Mouse (Mus musculus) kidney, postnatal 0 days (tissue): ENCODE measurements around the gene Nrp1. TPM values are rescaled to one million over a fixed set of nuclear protein-coding genes. Genes with fewer than 3 reads are reported as not detected.

Source experiments
- ATAC-seq: fragments of 200-750 bp; cut with Nextera tagmentation; replicated peaks from 2 replicates; pipeline ENCODE4 v1.8.0; 2017; ENCODE audit warnings: low read depth, moderate number of reproducible peaks, moderate TSS enrichment, moderate library complexity; ENCODE audit not compliant: low FRiP score
- DNase-seq: peaks from one replicate; pipeline ENCODE4 v3.0.0-alpha.2; 2016; ENCODE audit warnings: low spot score
- H3K27ac ChIP-seq: fragments of 300-500 bp; sonication (generic); 2 replicates; pipeline ENCODE4 v1.5.1; 2014; ENCODE audit warnings: mild to moderate bottlenecking
- H3K27me3 ChIP-seq: fragments of 300-500 bp; sonication (generic); 2 replicates; pipeline ENCODE4 v1.6.1; 2014; ENCODE audit warnings: low read length, mixed read lengths; ENCODE audit not compliant: insufficient read depth
- H3K36me3 ChIP-seq: fragments of 300-500 bp; sonication (generic); 2 replicates; pipeline ENCODE4 v1.6.1; 2014; ENCODE audit warnings: low read length, mixed read lengths; ENCODE audit not compliant: insufficient read depth
- H3K4me1 ChIP-seq: fragments of 300-500 bp; sonication (generic); replicated peaks from 2 replicates; pipeline ENCODE4 v1.6.1; 2014; ENCODE audit warnings: antibody characterized with exemption, low read length, mixed read lengths; ENCODE audit not compliant: insufficient read depth
- H3K4me2 ChIP-seq: fragments of 300-500 bp; sonication (generic); 2 replicates; pipeline ENCODE4 v1.6.1; 2014; ENCODE audit warnings: mild to moderate bottlenecking, low read length, moderate library complexity, mixed read lengths
- H3K4me3 ChIP-seq: fragments of 300-500 bp; sonication (generic); replicated peaks from 2 replicates; pipeline ENCODE4 v1.5.1; 2014; ENCODE audit warnings: low read depth, low read length
- H3K9ac ChIP-seq: fragments of 300-500 bp; sonication (generic); 2 replicates; pipeline ENCODE4 v1.6.1; 2014; ENCODE audit warnings: low read depth, low read length
- H3K9me3 ChIP-seq: fragments of 300-500 bp; sonication (generic); replicated peaks from 2 replicates; pipeline ENCODE4 v1.6.1; 2016; ENCODE audit warnings: low read length, inconsistent platforms, mixed read lengths
- CTCF ChIP-seq: IDR thresholded peaks from 2 replicates; pipeline ENCODE4 v1.5.1; 2016; ENCODE audit warnings: antibody characterized with exemption, low read depth, mild to moderate bottlenecking, moderate library complexity
- WGBS: fragments of 180-500 bp; shearing (Covaris S2); extraction: QIAGEN DNeasy Blood & Tissue Kit; methylation state at CpG from one replicate; pipeline ENCODE4 v1.1.7; 2014; 5-methylcytosine and 5-hydroxymethylcytosine counted together
- polyA plus RNA-seq: library from polyadenylated mRNA; unstranded; fragments of >200 nt; fragmentation: Nextera tagmentation; extraction: Ambion mirVana; gene quantifications from 2 replicates; pipeline ENCODE4 v1.2.1, GENCODE M21; 2015

Nrp1 gene
- polyA plus RNA-seq, 1 experiment from 2014 or later = 98.4 TPM

GRCm38 (mm10) chr8:128517546-128518102 is 159.2 kb downstream of the Nrp1 start:
- Histone ChIP-seq H3K4me3 (no peak overlapping the region), H3K9me3 (no peaks in the 10 kb centered on the region)

GRCm38 (mm10) chr8:128519366-128519765 is 161.0 kb downstream of the Nrp1 start:
- ATAC-seq (no peak), DNase-seq (peak; percentile 27)
- H3K36me3 ChIP-seq = no peaks in the 10 kb centered on the region
- 76% methylated on average over 1 of the region's 1 CpGs for whole genome bisulfite sequencing
- H3K4me3 ChIP-seq = no peak overlapping the region
- no peak overlapping the region for H3K4me2 ChIP-seq
- H3K9me3 ChIP-seq = no peaks in the 10 kb centered on the region
- no peak overlapping the region for H3K9ac ChIP-seq
- H3K27ac ChIP-seq = no peak overlapping the region
- no peaks in the 10 kb centered on the region for H3K4me1 ChIP-seq
- no peaks in the 10 kb centered on the region for H3K27me3 ChIP-seq
- peak; percentile 57 for TF ChIP-seq CTCF

More at GRCm38 (mm10) chr8:128517546-128518102, 159.2 kb downstream of the Nrp1 start:
- no peak for DNase-seq
- Histone ChIP-seq H3K9ac (no peak overlapping the region), H3K27me3 (no peaks in the 10 kb centered on the region), H3K36me3 (no peaks in the 10 kb centered on the region), H3K4me2 (no peak overlapping the region), H3K27ac (no peak overlapping the region), H3K4me1 (no peaks in the 10 kb centered on the region)
- TF ChIP-seq CTCF = peak; percentile 30; the same call in 1 of the 2 replicates
- ATAC-seq = no peak
- 38% methylated on average over 4 of the region's 4 CpGs for WGBS

- Histone ChIP-seq H3K4me2 (no peak overlapping the region), H3K36me3 (no peaks in the 10 kb centered on the region), H3K9me3 (no peaks in the 10 kb centered on the region), H3K4me1 (no peaks in the 10 kb centered on the region), H3K27ac (no peak overlapping the region), H3K27me3 (no peaks in the 10 kb centered on the region), H3K4me3 (no peak overlapping the region), H3K9ac (no peak overlapping the region)
- WGBS = 78% methylated on average over 7 of the region's 7 CpGs
- no peak for ATAC-seq
- DNase-seq = no peak
- peak; percentile 53 for TF ChIP-seq CTCF
These were observed 165.4 kb downstream of the Nrp1 start for GRCm38 (mm10) chr8:128523825-128524224.

- no peaks in the 10 kb centered on the region for H3K4me1 ChIP-seq
- no peak overlapping the region for H3K4me2 ChIP-seq
- H3K9me3 ChIP-seq = no peaks in the 10 kb centered on the region
- no peak overlapping the region for H3K9ac ChIP-seq
- no peak for ATAC-seq
- H3K27me3 ChIP-seq = no peaks in the 10 kb centered on the region
- no peak for TF ChIP-seq CTCF
- DNase-seq = no peak
- no peaks in the 10 kb centered on the region for H3K36me3 ChIP-seq
- H3K27ac ChIP-seq = no peak overlapping the region
- H3K4me3 ChIP-seq = no peak overlapping the region
- WGBS = 76% methylated on average over 1 of the region's 1 CpGs
These were observed 167.5 kb downstream of the Nrp1 start for GRCm38 (mm10) chr8:128525912-128526311.

- WGBS = 59% methylated on average over 8 of the region's 8 CpGs
- no peak overlapping the region for H3K4me3 ChIP-seq
- H3K4me1 ChIP-seq = no peaks in the 10 kb centered on the region
- H3K4me2 ChIP-seq = no peak overlapping the region
- no peaks in the 10 kb centered on the region for H3K27me3 ChIP-seq
- H3K36me3 ChIP-seq = no peaks in the 10 kb centered on the region
- DNase-seq = no peak
- no peak overlapping the region for H3K27ac ChIP-seq
- no peak overlapping the region for H3K9ac ChIP-seq
- TF ChIP-seq CTCF = no peak
- ATAC-seq = no peak
- no peaks in the 10 kb centered on the region for H3K9me3 ChIP-seq
These were observed 170.4 kb downstream of the Nrp1 start for GRCm38 (mm10) chr8:128528591-128529383.

GRCm38 (mm10) chr8:128534442-128534871 is 176.1 kb downstream of the Nrp1 start:
- no peaks in the 10 kb centered on the region for H3K36me3 ChIP-seq
- no peaks in the 10 kb centered on the region for H3K4me1 ChIP-seq
- no peaks in the 10 kb centered on the region for H3K27me3 ChIP-seq
- H3K4me3 ChIP-seq = no peak overlapping the region
- DNase-seq (no peak), ATAC-seq (no peak)
- WGBS = 56% methylated on average over 3 of the region's 3 CpGs
- H3K27ac ChIP-seq = no peak overlapping the region
- H3K9ac ChIP-seq = no peak overlapping the region
- H3K9me3 ChIP-seq = no peaks in the 10 kb centered on the region
- TF ChIP-seq CTCF = no peak
- no peak overlapping the region for H3K4me2 ChIP-seq
